Mouse (Mus musculus) thymus, postnatal 36 days (tissue): ENCODE data around the gene Npas1.
A peak's percentile ranks its signal among the peaks of the same experiment; 100 is the strongest.

Experiments used
- DNase-seq, 2 experiments: peaks; one replicate each; pipeline ENCODE4 v3.0.0; 2022; ENCODE audit warnings: mixed read lengths in 2 of 2

The Npas1 gene

DNA sequence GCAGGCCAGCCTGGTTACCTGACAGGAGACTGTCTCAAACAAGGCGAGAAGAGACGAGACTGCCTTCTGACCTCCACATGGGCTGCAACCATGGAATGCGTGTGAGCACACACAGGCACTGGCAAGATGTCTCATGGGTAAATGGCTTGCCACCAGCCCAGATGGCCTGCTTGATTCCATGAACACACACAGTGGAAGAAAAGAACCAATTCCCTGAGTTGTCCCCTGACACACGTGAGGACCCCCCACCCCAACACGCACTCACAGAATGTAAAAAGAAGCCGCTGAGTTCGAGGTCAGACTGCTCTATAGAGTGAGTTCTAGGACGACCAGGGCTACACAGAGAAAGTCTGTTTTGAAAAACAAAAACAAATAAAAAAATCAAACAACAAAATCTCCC, at the start of gene Npas1:
Gene Npas1 (minus strand): TSS at position 101 of the 400 bp plus-strand sequence.
- DNase-seq: no peak

DNA sequence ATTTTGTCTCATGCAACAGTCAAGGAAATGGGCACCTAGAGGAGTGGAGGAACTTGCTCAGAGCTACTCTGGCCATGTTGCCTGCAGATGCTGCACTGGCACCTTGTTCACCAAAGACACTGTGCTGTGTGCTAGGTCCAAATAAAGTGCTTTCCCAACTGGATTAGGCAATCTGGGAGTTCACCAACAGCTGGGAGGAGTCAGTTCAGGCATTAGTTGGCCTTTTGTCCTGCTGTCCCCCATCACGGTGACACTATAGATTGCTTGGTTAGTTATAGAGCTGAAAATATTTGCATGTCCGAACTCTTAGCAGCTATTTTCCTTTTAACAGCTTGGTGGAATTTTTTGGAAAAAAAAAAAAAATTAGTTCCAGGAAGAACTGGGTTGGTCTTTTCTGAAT, 48.5 kb upstream of the Npas1 start:
- no peak for DNase-seq

DNA sequence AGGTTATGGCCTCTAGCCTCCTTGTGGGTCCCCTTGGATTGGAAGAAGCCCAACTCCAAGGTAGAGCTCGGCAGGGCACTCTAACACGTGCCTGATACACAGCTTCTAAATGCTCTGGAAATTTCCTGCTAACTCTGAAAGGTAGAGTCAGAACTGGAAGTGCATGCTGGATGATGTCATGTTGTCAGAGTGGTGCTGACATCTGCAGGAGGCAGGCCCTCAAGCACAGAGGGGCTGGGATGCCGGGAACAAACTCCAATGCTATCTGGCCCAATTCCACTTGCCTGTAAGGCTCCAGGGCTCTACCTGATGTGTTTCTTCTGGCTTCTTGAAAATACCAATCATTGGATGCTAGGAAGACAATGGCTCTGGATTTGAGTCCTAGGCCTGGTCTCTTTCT, 47.9 kb upstream of the Npas1 start:
- DNase-seq: no peak

DNA sequence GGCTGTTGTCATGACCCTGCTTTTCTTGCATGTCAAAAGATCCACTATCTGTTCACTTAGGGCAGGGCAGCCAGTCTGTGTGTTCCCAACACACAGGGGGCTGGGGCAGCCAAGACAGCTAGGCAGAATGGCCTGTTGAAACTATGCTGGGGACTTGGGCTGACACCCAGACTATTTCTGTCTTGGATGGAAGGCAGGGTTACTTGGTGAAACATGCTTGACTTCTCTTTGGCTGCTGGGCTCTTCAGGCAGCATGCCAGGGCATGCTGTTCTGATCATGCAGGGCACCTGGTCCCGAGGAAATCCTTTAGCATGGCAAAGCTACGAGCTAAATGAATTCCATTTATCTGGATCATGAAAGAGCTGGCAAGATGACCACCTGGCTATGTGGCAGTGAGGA, 46.8 kb upstream of the Npas1 start:
- no peak for DNase-seq

DNA sequence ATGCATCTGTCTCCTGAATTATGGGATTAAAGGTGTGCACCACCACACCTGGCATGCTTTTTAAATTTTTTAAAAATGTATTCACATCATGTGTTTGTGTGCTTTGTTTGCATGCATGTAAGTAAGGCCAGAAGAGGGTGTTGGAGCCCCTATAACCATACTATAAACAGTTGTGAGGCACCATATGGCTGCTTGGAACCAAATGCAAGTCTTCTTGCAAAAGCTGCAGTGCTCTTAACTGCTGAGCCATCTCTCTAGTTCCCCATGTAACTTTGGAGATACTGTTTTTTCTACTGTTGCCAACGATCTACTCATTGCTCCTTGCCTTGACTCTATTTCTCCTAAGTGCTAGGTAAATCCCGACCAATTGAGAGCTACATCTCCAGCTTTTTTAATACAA, 41.8 kb upstream of the Npas1 start:
- no peak for DNase-seq

DNA sequence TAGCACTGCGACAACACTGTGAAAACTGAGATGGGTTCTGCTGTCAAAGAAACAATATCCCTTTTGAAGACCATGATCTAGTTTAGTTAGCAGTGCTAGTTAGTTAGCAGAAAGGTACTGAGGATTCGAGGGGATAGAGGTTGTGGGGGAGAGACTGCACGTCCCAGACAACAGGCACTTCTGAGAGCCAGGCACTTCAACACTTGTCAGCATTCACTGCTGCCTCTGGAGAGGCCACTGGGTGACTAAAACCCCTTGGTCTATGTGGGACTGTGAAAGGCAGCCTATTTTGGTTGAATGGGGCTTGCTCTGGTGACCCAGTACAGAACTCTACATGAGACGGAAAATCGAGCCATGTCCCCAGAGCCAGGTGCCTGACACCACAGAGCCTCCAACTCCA, 39.7 kb upstream of the Npas1 start:
- no peak for DNase-seq

DNA sequence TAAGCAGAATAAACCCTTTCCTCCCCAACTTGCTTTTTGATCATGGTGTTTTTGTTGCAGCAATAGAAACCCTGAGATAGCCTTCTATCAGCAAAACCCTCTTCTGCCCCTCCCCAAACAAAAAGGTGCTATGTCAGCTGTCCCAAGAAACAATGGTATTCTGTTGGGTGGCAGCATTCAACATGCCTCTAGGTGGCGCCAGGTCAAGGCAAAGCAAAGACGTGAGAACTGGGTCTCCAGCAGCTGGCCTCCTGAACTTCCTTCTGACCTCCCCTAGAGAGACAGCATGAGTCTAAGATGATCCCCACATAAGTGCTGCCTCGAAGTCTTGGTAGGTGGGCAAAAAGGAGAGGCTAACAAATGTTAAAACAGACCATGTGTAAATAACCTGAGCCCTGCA, 29.8 kb upstream of the Npas1 start:
- DNase-seq: peak; percentile 65 to 67

DNA sequence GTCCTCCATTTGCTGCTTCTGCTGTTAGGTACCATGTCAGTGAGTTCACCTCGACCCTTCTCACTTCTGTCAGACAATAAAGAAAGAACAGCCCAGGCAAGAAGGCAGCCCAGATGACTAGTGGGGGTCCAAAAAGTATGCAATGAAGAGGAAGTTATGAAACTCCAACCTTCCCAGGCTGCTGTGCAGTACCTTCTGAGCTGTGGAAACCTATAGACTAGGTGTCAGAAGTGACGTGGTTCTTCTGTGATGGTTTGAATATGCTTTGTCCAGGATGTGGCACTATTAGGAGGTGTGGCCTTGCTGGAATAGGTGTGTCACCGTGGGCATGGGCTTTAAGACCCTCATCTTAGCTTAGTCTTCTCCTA, 27.7 kb upstream of the Npas1 start:
- DNase-seq: no peak

DNA sequence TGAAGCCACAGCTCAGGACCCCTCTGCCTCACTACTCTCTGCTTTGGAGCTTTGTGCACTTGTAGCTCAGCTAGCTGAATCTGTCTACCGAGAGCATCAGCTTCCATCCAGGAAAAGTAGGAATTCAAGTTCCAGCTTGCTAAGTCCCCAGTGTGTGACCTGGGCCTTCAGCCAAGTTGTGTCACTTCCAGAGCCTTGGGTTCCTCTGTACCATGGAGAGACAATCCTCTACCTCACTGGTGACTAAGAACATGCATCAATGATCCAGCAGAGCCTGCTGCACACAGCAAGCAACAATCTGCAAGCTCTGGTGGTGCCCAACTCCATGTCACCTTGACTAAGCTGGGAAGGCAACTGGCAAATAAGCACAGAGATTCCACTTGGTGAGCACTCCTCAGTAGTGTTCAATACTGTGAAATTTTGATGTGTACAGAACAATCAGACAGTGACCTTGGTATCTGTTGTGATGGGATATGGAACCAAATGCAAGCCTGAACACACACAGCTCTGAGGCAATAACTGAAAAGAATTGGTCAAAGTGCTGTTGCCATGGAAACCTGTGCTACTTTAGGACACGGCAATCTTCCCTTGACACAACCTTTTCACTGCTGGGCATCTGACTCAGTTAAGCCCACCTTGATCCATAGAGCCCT, 27.2 kb upstream of the Npas1 start:
- DNase-seq: no peak

DNA sequence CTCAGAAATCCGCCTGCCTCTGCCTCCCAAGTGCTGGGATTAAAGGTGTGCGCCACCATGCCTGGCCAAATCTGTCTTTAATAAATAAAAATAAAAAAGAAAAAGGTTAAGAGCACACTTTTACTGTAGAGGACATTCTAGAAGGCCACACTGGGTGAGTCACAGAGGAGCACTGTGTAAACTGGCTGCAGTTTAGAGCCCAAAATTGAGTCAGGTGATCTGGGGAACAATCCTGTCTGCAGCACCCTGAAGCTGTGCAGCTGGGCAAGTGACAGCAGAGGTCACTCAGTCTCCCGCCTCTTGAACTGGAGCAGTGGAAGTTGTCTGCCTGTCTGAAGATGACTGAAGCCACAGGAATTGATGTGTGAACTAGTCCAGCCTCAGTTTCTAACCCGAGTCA, 24.0 kb upstream of the Npas1 start:
- no peak for DNase-seq

DNA sequence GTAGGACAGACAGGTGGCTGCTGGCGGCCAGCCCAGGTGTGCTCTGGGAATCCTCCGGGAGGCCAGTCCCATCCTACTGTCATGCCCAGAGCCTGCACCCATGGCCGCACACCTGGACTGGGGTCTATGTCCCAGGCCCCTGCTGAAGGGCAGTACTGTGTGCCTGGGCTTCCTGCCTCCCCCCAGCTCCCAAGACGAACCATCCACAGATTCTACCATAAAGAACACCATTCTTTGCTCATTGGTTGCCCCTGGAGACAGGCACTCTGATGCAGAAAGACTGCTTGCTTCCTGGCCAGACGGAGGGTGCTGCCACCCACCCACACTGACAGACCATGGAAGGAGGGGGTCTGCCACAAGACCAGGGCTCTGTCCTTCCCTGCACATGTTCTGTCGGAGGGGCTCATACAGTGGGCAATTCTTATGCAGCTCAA, 22.2 kb upstream of the Npas1 start:
- no peak for DNase-seq

DNA sequence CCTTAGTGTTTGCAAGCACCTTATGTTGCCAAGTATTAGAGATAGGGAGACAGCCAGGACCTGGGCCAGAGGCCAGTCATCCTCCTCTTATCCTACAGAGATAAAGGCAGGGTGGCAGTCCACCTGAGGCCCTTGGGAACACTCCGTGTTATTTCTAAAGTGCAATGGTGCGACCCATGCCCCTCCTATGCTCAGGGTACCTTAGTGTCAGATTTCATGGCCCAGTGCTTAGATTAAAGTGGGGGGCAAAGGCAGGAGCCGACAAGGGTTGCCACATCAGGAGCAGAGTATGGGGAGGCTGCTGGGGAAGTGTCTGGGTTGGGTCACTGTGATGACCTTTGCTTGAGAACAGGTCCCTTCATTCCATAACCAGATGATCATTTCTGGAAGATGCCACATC, 18.7 kb upstream of the Npas1 start:
- no peak for DNase-seq

DNA sequence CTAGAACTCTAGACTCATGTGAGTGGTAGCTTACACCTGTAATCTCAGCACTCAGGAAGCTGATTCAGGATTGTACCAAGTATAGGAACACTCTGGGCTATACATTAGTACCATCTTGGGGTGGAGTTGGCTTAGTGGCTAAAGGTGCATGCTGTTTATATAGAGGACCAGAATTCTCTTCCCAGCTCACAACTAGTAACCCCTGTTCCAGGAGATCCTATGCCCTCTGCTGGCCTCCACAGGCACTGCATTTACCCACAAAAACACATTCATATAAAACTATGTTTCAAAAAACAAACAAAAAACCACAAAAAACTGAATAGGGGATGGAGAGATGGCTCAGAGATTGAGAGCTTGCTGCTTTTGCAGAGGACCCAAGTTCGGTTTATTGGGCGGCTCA, 15.8 kb upstream of the Npas1 start:
- peak; percentile 54 to 58 for DNase-seq

DNA sequence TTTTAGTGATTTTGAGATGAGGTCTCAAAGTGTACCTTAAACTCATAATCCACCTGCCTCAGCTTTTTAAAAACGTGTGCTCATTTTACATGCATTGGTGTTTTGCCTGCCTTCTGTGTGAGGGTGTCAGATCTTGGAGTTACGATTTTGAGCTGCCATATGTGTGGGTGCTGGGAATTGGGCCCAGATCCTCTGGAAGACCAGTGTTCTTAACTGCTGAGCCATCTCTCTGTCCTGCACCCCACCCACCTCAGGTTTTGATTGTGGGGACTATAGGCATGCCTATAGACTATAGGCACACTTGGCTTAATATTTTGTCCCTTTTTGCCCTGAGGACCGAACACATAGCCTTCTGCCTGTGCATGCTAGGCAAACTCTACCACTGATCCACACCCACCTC, 14.7 kb upstream of the Npas1 start:
- no peak for DNase-seq

DNA sequence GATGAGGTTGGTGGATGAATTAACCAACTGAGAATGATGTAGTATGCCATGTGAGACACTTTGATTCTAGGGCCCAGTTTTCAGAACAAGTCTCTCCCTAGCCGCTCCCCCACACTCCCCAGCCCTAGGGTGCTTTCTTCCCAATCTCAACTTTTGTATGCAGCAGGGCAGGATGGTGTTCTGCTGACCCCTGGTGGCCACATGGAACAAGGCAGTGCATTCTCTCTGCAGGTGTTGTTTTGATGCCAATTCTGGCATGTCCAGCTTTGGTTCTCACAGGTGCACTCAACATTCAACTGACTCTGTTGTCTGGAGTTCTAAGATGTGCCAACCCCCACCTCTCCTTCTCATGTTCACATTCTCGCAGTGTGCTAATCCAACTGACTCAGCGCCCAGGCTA, 14.2 kb upstream of the Npas1 start:
- DNase-seq: peak; percentile 75 to 78

DNA sequence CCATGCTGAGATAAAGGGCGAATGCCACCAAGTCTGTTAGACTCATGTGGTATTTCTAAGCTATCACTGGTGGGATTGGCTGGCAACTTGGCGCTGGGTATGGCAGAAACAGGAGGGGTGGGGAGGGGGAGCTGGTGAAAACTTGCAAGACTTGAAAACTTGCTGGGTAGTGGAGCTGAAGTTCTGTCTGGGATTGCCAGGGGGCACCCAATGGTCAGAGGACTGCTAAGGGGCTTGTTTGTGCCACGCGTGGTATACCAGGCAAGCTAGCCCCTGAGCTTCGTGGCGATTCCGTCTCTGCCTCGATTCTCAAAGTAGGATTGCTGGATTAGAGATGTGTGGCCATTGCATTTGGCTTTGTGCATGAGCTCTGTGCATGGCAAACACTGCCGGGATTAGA, 12.4 kb upstream of the Npas1 start:
- DNase-seq: peak; percentile 36 to 43

DNA sequence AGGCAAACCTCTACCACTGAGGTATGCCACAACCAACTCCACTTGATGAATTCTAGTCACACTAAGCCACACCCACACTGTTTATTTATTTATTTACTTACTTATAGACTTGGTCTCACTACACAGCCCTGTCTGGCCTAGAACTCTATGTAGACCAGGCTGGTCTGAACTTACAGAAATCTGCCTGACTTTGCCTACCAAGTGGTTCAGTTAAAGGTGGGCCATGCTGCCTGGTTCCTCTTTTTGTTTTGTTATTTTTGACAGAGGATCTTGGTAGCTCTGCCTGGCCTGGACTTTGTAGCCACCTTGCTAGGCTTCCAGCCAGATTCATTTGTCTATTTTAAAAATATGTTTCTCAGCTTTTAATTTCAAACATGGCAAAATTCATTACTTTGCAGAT, 11.3 kb upstream of the Npas1 start:
- DNase-seq: no peak

DNA sequence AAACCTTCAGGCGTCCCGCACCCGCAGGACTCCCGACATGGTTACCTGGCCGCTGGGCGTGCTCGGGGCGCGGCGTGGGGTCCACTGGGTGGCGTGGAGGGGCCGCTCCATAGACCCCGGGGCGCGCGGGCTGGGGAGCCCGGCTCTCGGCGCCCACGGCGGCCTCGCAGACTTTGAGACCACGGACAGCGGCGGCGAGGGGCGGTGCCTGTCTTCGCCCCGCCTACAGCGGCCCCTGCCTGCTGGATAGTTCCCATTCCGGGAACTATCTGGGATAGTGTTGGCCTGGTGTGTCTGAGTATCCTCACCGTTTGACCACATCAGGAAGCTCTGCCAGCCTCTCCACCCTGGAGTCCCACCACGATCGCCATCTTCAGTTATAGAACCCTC, 933 bp downstream of the Npas1 start:
- DNase-seq: no peak

DNA sequence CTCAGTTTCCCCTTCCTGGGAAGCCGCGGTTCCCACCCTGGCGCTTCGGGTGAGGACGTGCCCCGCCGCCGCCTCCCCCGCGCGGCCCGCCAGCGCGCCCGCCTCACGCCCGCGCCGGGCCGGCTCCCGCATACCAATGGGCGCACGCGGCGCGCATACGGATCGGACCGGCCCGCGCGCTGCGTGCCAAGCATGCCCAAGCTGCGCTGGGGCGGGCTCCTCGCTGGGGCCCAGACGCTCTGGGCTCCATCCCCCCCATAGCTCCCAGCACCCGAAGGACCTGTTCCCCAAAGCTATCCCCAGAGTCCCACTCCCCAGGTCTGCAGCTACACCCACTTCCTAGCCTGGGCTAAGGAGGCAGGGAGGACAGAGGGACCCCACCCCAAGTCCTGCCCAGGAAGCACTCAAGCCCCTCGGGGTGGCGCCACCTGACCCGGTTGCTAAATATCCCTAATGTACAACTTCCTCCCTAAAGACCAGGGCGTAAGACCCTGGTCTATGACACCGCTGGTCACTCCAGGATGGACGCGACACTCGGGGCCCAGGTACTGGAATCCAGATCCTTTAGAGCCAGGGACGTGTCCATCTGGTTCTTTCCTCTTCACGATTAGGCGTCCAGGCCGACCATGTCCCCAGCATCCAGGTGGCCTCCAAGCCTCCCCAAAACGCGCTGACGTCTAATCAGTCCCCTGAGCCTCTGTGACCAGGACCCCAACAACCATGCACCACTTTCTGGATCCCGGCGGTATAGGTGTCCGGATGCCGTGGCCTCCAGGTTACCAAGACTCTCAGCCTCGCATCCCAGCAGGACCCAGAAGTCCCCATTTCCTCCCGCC, 1.5 kb downstream of the Npas1 start:
- no peak for DNase-seq

DNA sequence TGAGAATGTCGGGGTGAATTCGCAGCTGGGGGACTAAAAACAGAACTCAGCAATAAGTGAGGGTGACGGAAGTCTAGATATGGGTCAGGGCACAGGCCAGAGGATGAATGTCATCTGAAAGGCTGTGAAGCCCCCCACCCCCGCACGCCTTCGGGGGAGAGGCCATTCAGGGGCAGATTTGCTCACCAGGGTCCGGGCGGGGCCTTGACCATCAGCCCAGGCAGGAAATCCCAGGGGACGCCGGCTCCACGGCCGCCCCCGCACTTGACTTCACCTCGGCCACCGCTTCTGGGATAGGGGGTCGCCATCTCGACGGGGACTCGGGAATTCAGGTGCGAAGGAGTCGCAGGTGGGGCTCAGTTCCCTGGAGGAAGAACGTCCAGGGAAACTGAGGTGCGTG, 2.2 kb downstream of the Npas1 start:
- no peak for DNase-seq

DNA sequence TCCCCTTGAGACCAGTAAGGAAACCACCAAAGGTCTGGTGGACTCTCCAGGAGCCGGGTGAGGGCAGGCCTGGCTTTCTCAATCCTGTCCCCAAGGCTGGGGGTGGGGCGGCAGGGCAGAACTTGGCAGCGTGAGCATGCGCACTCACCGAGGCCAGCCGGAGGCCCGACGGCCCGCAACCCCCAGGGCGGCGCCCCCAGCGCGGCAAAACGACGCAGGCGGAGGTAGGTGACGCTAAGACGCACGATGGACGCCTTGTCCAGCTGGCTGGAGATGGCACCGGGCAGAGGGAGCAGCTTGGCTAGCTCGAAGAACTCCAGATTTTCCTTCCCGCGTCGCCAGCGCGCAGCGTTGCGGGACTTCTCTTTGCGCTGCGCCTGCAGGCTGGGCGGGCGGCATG, 3.1 kb downstream of the Npas1 start:
- no peak for DNase-seq

DNA sequence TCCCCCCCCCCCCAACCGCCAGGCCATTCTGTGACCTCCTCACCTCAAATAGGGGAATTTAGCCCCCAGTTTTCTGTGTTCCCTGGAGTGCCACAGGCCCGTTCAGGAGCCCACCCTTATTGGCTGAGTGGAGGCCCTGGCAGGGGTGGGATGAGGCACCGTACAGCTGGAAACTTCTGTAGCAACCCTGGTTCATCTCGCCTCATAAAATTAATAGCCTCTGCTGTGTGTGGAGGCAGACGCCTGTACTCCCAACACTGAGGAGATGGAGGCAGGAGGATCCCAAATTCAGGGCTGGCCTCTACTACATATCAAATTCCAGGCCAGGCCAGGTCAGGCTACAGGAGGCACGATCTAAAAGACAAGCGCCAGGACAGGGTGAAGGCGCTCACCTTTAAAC, 3.7 kb downstream of the Npas1 start:
- DNase-seq: no peak

DNA sequence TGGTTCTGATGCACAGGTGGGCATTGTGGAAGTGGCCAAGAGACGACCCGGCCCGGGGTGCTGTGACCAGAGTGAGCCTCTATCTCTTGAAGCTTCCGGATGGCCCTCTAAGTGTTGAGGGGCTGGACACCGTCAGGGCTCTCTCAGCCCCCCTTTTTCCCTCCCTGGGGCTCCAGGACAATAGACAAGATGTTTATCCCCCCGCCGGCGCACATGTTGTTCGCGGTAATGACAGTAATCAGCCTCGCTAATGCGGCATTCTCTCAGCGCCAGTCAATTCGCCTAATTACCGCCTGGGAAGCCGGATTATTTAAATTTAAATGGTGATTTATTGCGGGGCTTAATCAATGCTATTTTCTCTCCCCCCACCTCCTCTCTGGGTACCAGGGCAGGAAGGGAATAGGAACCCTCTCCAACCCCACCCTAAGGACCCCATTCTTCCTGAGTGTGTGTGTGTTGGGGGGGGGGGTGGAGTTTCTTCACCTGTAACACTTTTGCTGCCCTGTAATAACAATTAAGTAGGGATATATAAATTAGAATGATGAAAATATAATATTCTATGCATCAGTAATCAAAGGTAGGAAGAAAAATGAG, 5.3 kb downstream of the Npas1 start:
- no peak for DNase-seq

DNA sequence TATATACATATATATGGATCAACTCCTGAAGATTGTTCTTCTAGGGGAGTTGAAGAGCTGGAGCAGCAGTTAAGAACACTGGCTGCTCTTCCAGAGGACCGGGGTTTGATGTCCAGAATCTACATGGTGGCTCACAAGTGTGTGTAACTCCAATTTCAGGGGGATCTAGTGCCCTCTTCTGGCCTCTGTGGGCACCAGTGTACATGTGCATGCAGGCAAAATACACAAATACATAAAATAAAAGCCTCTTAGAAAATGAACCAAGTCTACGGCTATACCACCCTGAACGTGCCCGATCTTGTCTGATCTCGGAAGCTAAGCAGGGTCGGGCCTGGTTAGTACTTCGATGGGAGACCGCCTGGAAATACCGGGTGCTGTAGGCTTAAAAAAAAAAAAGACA, 6.0 kb downstream of the Npas1 start:
- DNase-seq: no peak
